Mouse (Mus musculus) common myeloid progenitor, adult 5-6 weeks (primary cell): ENCODE measurements around the gene Taf5. TPM values are rescaled to one million over a fixed set of nuclear protein-coding genes. Genes with fewer than 3 reads are reported as not detected.
A peak's percentile ranks its signal among the peaks of the same experiment; 100 is the strongest.

ENCODE experiments used
- ATAC-seq: replicated peaks from 2 replicates; pipeline ENCODE4 v1.8.0; 2016; ENCODE audit warnings: low read depth, mild to moderate bottlenecking, moderate TSS enrichment, inconsistent platforms; ENCODE audit not compliant: poor library complexity, severe bottlenecking
- total RNA-seq: library from RNA; stranded (forward); fragments of 200-1000, 187-1606 nt; gene quantifications from 2 replicates; pipeline ENCODE4 v1.2.3, GENCODE M21; 2017

The Taf5 gene
- 17.9 and 28.8 TPM in 2 replicates for total RNA-seq

GRCm38 (mm10) chr19:47067096-47067882 lies at the start of gene Taf5:
Taf5 (plus strand) TSS chr19:47067746.
- ATAC-seq, result peak; percentile 93

- ATAC-seq, result no peak
Measured at GRCm38 (mm10) chr19:47017831-47018230, 49.7 kb upstream of the Taf5 start.

- ATAC-seq, result no peak
Measured at GRCm38 (mm10) chr19:47018330-47018729, 49.2 kb upstream of the Taf5 start.

- ATAC-seq, result no peak
Measured at GRCm38 (mm10) chr19:47019326-47019725, 48.2 kb upstream of the Taf5 start.

- ATAC-seq, result no peak
Measured at GRCm38 (mm10) chr19:47022709-47023108, 44.8 kb upstream of the Taf5 start.

- no peak for ATAC-seq
Measured at GRCm38 (mm10) chr19:47023546-47023945, 44.0 kb upstream of the Taf5 start.

GRCm38 (mm10) chr19:47024954-47025353 lies 42.6 kb upstream of the Taf5 start:
- no peak for ATAC-seq

- ATAC-seq, result no peak
Measured at GRCm38 (mm10) chr19:47026513-47026912, 41.0 kb upstream of the Taf5 start.

- ATAC-seq, result no peak
Measured at GRCm38 (mm10) chr19:47029796-47030195, 37.8 kb upstream of the Taf5 start.

- no peak for ATAC-seq
Measured at GRCm38 (mm10) chr19:47031770-47032169, 35.8 kb upstream of the Taf5 start.

GRCm38 (mm10) chr19:47034916-47035315 lies 32.6 kb upstream of the Taf5 start:
- no peak for ATAC-seq

GRCm38 (mm10) chr19:47036596-47036995 lies 30.9 kb upstream of the Taf5 start:
- no peak for ATAC-seq

GRCm38 (mm10) chr19:47040720-47041473 lies 26.6 kb upstream of the Taf5 start:
- ATAC-seq, result no peak

GRCm38 (mm10) chr19:47043608-47044007 lies 23.9 kb upstream of the Taf5 start:
- ATAC-seq, result 0 out of 2 replicates have a peak, but pooled peaks have one; percentile 36

- no peak for ATAC-seq
Measured at GRCm38 (mm10) chr19:47046343-47046742, 21.2 kb upstream of the Taf5 start.

GRCm38 (mm10) chr19:47047236-47047833 lies 20.2 kb upstream of the Taf5 start:
- ATAC-seq, result no peak

GRCm38 (mm10) chr19:47049061-47049460 lies 18.5 kb upstream of the Taf5 start:
- no peak for ATAC-seq

- no peak for ATAC-seq
Measured at GRCm38 (mm10) chr19:47049840-47050239, 17.7 kb upstream of the Taf5 start.

GRCm38 (mm10) chr19:47050271-47051032 lies 17.1 kb upstream of the Taf5 start, which contains the start of gene Pcgf6:
Pcgf6 (minus strand) TSS chr19:47050906.
- peak; percentile 75 for ATAC-seq

GRCm38 (mm10) chr19:47052927-47053326 lies 14.6 kb upstream of the Taf5 start:
- ATAC-seq, result no peak
